Mouse (Mus musculus) heart, adult 9 months (tissue): ENCODE results near the gene Bud23.
"Not testable (repeated sequence)": the region's sequence is repeated elsewhere in the genome, so short reads cannot be mapped to it uniquely, and the experiment has no call there.

Experiments
- DNase-seq, 2 experiments: peaks; one replicate each; pipeline ENCODE4 v3.0.0; 2022; ENCODE audit warnings: low spot score in 2 of 2

The Bud23 gene

DNA sequence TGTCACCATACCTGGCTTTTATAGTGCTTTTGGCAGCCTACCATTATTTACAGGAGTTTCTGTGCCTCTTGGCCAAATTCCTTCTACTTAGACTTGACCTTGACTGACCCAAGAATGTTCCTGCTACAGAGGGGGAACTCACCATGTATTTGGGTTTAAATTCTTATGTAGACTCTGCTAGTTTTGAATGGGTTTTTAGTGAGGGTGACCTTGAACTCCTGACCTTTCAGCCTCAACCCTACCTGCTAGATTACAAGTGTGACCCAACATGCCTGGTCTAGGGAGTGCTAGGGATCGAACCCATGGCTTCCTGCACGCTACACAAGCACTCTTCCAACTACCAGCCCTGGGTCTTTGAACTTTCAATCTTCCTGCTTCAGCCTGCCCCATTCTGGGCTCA is 7.3 kb upstream of the Bud23 start:
- DNase-seq: no peak

- DNase-seq: no peak
Measured at GRCm38 (mm10) chr5:135070448-135070847, 5.7 kb upstream of the Bud23 start.

DNA sequence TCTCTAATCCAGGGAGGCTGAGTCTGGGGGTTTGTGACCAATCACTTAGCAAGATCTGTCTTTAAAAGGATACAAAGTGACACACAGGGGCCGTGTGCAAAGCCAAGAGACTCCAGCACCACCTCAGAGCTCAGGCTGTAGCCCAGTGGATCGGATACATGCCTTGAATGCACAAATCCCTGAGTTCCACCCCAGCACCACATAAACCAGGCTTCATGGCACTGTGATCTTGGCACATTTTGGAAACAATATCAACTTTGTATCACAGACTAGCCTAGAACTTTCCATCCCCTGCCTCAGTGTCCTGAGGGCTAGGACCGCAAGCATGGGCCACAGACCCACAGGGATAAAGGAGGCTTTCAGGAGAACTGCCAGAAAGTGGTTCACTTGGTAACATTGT is 1.2 kb upstream of the Bud23 start:
- no peak for DNase-seq

GRCm38 (mm10) chr5:135064382-135064766 is 385 bp downstream of the Bud23 start:
- DNase-seq: no peak

DNA sequence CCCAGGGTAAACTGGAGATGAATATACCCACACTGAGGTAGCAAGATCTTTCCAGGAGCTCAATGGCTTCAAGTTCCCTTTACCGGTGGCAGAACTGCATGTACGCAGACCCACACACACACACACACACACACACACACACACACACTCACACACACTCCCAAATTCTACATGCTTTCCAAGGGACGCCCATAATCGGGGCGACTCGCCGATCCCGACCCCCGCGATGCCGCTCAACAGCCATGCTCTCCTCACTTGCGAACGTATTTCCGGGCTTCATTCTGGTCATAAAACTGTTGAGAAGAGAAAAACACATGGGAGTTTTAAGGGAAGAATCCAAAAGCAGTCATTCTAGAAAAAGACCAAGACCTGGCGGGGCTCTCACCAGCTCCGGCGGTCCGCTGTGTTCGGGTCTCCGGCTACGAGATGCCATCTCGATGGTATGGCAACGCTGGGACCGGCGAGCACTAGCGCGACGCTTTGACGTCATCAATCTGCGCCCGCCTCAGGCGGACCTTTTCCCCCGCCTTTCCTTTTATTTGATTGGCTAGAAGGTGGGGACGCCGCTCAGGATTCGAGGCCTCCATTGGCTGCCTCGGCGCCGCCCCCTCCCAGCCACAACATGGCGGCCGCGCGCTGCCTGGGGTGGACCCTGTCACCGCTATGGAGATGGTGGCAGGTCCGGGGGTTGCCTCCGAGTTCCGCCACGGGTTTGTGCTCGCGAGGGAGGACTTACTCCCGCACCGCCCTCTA is 954 bp downstream of the Bud23 start, which contains the start of gene Dnajc30:
Gene Dnajc30 (plus strand): TSS at position 574 of the 753 bp plus-strand sequence.
- peak; percentile 96 for DNase-seq

DNA sequence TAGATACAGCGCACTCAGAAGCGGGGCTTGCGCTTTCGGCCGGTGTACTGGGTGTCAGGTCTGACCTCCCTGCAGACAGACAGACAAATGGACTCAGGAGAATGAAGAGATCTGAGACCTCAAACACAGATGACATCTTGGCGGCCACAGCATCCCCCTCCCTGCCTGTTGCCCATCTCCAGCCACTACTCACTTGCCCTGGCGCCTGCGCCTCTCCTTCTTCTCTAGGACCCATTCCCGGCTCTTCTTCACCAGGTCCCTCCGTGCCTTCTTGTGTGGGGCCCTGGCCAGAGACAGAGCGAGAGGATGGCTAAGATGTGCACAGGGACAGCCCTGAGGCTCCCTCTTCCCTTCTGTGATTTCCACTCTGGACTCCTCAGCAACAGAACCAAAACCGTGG is 11.4 kb downstream of the Bud23 start:
- no peak for DNase-seq

- not testable (repeated sequence) for DNase-seq
Measured at GRCm38 (mm10) chr5:135049268-135049667, 15.5 kb downstream of the Bud23 start.

DNA sequence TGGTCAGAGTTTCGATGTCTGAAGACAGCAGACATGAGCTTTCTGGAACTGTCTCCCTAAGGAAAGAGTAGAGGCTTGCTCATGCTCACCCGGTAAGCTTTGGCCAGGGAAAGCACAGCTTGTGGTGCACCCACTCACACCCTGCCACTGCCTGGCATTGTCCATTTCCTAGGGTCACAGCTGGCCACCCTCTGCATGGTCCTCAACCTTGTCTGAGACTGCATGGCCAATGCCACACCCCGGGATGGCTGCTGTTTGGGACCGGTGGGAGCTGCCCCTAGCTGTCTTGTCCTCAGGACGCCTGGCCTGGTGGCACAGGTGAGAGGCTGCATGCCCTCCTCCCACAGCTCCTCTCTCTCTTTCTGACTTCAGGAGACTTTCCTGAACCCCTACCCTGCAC is 16.2 kb downstream of the Bud23 start:
- DNase-seq: no peak

- DNase-seq: no peak
Measured at GRCm38 (mm10) chr5:135044575-135044974, 20.2 kb downstream of the Bud23 start.

GRCm38 (mm10) chr5:135042105-135042788 is 22.5 kb downstream of the Bud23 start:
- no peak for DNase-seq

GRCm38 (mm10) chr5:135040777-135041176 is 24.0 kb downstream of the Bud23 start:
- no peak for DNase-seq

- no peak for DNase-seq
Measured at GRCm38 (mm10) chr5:135040059-135040458, 24.7 kb downstream of the Bud23 start.

DNA sequence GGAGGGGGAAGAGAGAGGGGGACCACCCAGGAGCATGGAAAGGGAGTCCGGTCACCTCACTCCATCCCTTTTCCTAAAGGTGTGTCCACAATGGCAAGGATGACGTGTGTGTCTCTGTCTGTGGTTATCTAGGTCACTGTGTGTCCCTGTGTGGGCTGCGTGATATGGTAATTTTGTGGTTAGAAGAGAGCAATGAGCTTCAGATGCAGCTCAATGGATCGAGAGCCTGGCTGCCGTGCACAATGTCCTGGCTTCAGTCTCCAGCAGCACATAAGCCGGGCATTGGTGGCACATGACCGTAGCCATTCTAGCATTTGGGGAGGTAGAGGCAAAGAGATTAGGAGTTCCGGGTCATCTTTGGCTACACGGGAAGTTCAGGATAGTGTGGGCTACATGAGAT is 25.2 kb downstream of the Bud23 start:
- no peak for DNase-seq

DNA sequence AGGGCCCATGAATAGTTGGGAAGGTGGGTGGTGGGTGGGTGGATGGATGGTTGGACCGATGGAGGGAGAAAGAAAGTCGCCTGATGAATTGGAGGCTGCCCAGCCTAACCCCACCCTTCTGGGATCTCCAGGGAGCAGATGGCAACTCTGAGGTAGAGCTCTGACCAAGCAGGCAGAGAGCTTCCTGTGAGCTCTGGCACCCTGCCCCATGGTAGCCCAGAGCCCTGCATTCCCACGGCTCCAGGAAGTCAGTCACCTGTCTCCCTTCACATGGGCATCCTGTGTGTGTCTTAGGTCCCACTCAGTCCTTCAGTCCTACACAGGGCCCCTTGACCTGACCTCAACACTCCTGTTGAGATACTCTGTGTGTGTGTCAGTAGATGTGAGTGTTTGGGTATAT is 26.8 kb downstream of the Bud23 start:
- no peak for DNase-seq

- DNase-seq: no peak
Measured at GRCm38 (mm10) chr5:135035608-135036359, 29.0 kb downstream of the Bud23 start.

DNA sequence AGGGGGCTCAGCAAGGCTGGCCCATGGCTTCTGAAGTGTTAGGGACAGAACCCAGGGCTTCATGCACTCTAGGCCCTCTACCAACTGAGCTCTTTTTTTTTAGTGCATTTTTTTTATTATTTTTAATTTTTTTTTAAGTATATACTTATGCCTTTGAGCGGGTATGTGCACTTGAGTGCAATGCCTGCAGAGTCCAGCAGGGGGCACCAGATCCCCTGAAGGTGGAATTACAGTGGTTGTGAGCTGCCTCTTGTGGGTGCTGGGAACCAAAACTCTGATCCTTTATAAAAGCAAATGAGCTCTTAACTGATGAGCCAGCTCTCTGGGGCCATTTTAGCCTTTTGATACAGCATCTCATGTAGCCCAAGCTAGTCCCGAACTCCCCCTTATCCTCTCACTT is 30.2 kb downstream of the Bud23 start:
- no peak for DNase-seq

GRCm38 (mm10) chr5:135032581-135032980 is 32.2 kb downstream of the Bud23 start:
- no peak for DNase-seq

GRCm38 (mm10) chr5:135029007-135029854 is 35.5 kb downstream of the Bud23 start:
- peak in 1 of 2 experiments; percentile 30 for DNase-seq

DNA sequence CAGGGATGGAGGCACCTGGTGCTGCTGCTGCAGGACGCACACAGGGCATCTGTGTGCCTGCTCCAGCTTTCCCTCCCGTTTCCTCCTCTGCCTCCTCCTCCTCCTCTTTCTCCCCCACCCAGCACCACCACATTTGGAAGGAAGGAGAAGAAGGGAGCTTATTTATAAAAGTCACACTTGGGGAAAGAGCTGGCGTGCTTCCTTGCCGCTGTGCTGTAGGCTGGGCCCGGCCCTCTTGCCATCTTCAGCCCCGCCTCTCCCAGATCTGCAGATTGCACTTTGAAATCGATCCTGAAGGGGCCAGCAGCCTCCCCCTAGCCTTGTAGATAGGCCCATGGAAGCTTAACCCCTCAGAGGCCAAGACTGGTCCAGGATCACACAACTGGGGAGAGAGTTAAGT is 38.9 kb downstream of the Bud23 start:
- no peak for DNase-seq

GRCm38 (mm10) chr5:135024665-135025224 is 40.0 kb downstream of the Bud23 start:
- DNase-seq: no peak
